Mouse (Mus musculus) activated CD4-positive, CD25-positive, alpha-beta regulatory T cell, adult 9 weeks (primary cell): Measurements from ENCODE around the gene Mapk6. TPM values are rescaled to one million over a fixed set of nuclear protein-coding genes. Genes with fewer than 3 reads are reported as not detected.

Source experiments
- polyA plus RNA-seq: library from polyadenylated mRNA; unstranded; fragments of 100-300 nt; shearing (Covaris generic); gene quantifications from one replicate; pipeline ENCODE4 v1.2.1, GENCODE M21; 2017

The Mapk6 gene
- polyA plus RNA-seq: 52.7 TPM

GRCm38 (mm10) chr9:75409852-75410378 is at the start of gene Mapk6:
Mapk6 (minus strand) TSS chr9:75410005.

DNA sequence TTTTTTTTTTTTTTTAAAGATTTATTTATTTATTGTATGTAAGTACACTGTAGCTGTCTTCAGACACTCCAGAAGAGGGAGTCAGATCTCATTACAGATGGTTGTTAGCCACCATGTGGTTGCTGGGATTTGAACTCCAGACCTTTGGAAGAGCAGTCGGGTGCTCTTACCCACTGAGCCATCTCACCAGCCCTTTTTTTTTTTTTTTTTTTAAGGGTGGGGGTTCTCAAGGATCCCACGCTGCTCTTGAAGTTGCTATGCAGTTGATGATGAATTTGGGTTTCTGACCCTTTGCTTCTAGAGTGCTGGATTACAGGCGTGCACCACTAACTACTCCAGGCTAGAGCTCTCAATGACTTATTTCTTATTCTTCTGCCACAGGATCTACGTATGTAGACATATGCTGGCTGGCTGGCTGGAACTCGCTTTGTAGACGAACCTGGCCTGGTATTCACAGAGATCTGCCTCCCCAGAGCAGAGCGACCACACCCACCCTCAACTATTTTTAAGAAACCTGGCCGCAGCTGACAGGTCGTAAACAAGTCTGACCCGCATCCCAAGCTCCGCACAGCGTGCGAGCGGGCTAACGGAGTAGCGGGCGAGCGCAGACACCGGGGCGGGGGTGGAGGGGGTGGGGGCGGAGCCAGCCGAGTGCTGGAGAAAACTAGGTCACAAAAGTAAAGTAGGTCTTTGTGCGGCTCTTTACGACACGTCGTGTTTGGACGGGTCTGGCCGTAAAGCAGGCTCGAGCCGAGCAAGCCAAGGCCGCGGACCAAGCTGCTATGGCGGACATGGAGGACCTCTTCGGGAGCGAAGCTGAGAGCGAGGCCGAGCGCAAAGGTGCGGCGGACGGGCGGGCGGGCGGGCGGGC is 31.2 kb upstream of the Mapk6 start, which contains the start of gene Leo1:
Gene Leo1, plus strand, starts transcription at position 729 of the 871 bp plus-strand sequence.

DNA sequence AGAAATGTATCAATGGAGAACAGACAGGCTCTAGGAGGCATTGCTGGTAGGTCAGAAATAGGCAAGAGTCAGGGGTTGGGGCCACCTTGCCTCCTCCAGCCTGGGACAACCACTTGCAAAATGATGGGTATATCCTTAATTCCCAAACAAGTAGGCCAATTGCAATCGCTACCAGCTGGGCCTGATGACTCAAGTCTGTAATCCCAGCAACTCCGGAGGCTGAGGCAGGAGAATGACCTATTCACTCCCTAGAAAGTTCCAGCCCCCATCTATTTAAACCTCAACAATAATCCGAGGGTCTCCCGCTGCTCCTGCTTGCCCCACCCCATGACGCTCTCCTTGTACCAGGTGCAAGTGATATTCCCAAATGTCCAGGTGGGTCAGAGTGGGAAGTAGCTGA is 62.3 kb downstream of the Mapk6 start, which contains the start of gene Bcl2l10:
Gene Bcl2l10, plus strand, starts transcription at position 301 of the 400 bp plus-strand sequence.

Other genes with a start within 250 kb of the Mapk6 start
- gene Myo5c, start 178.0 kb downstream of the Mapk6 start, polyA plus RNA-seq: 0.39 TPM
- gene Gnb5, start 103.7 kb downstream of the Mapk6 start, polyA plus RNA-seq: 9.8 TPM
- not detected for gene Bcl2l10, start 62.2 kb downstream of the Mapk6 start, polyA plus RNA-seq
- gene Leo1, start 31.5 kb upstream of the Mapk6 start, polyA plus RNA-seq: 31.5 TPM
- 177 TPM for gene Tmod3, start 149.7 kb upstream of the Mapk6 start, polyA plus RNA-seq
- gene Tmod2, start 201.3 kb upstream of the Mapk6 start, polyA plus RNA-seq: 0.17 TPM
- gene Lysmd2, start 215.7 kb upstream of the Mapk6 start, polyA plus RNA-seq: 10.7 TPM